Mouse (Mus musculus) kidney, adult 11 months (tissue): ENCODE results near the gene Lrriq1.
A peak's percentile ranks its signal among the peaks of the same experiment; 100 is the strongest.

Source experiments
- DNase-seq: peaks from one replicate; pipeline ENCODE4 v3.0.0; 2022

The Lrriq1 gene

GRCm38 (mm10) chr10:103235707-103236459, at the start of gene Lrriq1:
Gene Lrriq1, minus strand, starts transcription at chr10:103236322.
- peak; percentile 57 for DNase-seq

DNA sequence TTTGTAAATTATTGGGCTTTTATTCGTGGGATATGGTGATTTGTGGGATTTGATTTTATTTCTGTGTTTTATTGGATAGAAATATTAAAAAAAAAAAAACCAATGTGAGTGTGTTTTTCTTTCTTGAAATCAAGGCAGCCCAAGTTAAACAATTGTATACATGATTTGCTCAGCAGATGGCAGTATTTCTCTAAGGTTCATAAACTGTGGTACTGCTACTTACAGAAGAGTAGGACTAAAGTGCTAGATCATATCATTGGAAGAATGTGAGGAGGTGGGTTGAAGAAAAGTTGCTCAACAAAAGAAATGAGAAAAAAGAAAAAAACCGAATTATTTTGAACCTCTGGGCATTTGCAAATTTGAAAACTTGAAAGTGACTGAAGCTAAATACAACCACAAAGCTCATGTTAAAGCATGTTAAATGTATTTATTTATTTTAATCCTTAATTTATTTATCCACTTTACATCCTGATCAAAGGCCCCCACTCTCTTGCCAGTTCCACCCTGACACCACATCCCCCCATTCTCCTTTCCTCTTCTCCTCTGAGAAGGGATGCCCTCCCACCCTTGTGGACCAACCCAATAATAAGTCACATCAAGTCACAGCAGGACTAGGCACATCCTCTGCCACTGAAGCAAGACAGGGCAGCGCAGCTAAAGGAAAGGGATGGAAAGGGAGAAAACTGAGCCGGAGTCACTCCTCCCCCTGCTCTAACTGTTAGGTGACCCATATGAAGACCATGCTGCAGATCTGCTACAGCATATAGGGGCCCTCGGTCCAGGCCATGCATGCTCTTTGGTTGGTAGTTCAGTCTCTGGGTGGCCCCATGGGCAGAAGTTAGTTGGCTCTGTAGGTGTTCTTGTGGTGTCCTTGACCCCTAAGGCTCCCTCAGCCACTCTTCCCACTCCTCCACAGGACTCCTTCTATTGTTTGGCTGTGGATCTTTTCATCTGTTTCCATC, 18.0 kb upstream of the Lrriq1 start:
- no peak for DNase-seq

GRCm38 (mm10) chr10:103236460-103236772, 294 bp upstream of the Lrriq1 start:
- DNase-seq: no peak

- DNase-seq: no peak
Observed at GRCm38 (mm10) chr10:103226646-103227045, 9.5 kb downstream of the Lrriq1 start.

DNA sequence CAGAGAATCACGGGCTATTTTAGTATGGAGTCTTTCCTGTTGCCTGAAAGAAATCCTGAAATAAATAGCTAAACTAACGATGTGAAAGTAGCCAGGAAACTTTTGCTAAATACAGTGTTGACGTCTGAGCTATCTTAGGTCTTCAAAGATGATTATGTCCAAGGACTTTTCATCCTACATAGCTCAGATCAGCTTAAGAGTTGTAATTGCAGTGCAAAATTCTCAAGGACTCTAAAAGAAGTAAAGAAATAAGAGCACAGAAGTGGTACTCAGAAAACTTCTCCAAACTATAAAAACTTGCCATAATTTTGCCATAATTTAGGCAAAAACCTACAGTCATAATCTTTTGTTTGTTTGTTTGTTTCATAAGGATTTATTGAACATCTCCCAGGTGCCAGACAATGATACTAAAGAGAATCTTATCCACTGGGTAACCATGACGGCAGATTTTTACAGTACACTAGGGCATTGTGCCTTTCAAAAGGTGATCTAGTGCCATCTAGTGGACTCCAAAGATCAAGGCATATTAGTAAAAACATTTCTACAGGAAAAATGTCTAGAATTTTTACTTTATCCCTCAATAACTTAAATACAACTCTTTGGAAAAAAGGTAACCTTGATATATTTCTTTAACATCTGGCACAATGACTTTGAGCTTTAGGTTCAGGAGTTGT, 41.3 kb downstream of the Lrriq1 start:
- DNase-seq: no peak

DNA sequence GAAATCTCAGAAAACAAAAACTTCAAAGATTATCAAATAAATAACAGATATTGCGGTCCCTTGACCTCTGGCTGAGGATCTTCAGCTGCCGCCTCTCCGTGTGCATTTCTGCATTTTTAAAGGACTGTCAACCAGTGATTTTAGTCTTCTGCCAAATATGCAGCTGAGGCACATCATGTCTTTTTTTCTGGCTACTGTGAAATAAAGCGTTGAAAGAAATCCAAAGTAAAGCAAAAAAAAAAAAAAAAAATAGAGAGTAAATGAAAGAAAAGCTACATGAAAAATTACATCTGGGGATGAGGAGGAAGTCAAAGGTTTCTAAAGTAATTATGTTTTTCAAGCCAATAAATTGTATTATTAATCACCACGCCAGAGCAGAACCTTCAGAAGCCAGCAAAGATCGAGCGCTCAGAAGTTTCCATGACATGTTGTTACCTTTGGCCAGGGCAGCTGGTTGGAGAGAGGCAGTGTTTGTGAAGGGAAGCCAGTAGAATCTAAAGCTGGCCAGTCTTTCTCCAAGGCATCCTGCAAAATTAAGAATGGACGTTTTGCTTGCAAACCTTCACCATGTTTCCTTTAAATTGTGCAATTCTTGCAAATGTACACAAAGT, 90.2 kb downstream of the Lrriq1 start:
- peak; percentile 6 for DNase-seq

- no peak for DNase-seq
Observed at GRCm38 (mm10) chr10:103144927-103145768, 91.0 kb downstream of the Lrriq1 start.

- DNase-seq: no peak
Observed at GRCm38 (mm10) chr10:103142526-103142925, 93.6 kb downstream of the Lrriq1 start.

GRCm38 (mm10) chr10:103141532-103141931, 94.6 kb downstream of the Lrriq1 start:
- DNase-seq: no peak

DNA sequence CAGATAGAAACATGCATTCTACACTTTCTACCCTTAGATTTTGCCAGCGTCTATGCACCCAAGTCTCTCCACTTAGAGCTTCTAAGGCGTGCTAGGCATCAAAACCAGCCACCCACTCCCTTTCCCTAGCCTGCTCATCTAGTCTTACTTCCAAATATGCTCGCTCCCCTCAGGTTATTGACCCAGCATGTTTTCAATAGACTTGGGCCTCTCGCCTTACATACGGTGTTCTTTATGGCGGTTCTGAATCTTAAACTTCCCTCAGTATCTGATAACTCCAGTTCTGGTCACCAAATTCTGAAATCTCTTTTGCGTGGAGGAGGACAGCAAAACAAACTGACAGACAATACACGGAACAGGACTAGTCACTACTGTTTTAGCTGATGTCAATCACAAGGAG, 95.5 kb downstream of the Lrriq1 start:
- DNase-seq: no peak

- DNase-seq: no peak
Observed at GRCm38 (mm10) chr10:103114629-103115028, 121.5 kb downstream of the Lrriq1 start.

DNA sequence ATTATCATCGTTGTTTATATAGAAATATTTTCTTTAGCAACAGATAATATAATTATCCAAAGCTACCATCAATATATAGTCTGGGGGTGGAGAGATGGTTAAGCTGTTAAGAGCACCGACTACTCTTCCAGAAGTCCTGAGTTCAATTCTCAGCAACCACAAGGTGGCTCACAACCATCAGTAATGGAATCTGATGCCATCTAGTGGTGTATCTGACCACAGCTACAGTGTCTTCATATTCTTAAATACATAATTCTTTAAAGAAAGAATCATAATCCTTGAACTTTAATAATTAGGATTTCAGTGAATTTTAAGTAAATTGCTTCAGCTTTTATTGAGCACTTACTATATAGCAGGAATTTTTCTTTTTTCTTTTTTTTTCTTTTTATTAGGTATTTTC, 128.0 kb downstream of the Lrriq1 start:
- no peak for DNase-seq

DNA sequence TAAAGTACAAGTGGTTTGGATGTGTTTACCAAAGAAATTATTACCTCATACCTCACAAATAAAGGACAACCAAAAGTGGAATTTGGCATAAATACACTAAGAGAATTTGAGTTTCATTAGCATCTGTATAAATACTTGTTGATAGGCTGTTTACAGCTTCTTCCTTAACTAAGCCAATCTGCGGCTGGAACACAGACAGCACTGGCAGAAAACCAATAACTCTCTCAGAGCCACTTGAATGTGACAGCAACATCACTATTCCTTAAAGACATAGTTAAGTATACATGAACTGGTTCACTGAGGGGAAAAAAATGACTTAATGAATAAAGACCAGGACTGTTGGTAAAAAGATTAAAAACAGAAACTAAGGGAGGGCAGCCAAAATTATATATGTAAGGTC, 150.0 kb downstream of the Lrriq1 start:
- DNase-seq: no peak

DNA sequence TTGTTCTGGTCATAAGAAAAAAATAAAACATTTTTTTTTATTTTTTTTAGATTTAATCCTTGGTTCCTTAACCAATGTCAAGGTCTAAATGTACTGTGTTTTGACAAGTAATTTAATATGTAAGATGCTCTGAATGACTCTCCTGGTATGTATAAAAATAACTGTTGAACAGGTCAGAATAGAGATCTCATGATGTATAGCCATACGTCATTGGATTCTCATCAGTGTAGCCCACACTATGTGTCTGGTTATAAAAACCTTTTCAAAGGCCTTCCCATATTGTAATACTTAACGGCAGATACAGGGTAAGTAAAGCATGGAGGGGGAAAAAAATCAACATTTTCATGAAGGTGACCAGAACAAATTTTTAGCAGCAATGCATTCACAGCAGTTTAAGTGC, 186.5 kb downstream of the Lrriq1 start:
- DNase-seq: no peak

GRCm38 (mm10) chr10:103046623-103047022, 189.5 kb downstream of the Lrriq1 start:
- no peak for DNase-seq

DNA sequence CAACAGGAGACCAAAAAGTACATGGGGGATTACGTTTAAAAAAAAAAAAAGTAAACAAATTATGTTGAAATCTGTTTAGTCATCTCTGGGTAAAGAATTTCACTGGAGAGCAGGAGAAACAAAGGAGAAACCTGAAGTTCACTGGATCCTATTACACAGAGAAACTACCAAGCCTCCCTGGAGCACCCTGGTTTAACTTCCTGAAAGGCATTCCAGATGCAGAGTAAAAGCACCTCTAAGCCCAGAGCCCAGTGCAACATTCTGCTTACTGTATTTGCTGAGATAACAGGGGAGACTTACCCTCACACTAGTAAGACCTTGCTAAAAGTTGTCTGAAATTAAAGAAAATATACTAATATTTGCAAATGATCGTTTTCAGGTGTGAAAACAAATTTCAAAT, 191.1 kb downstream of the Lrriq1 start:
- no peak for DNase-seq

DNA sequence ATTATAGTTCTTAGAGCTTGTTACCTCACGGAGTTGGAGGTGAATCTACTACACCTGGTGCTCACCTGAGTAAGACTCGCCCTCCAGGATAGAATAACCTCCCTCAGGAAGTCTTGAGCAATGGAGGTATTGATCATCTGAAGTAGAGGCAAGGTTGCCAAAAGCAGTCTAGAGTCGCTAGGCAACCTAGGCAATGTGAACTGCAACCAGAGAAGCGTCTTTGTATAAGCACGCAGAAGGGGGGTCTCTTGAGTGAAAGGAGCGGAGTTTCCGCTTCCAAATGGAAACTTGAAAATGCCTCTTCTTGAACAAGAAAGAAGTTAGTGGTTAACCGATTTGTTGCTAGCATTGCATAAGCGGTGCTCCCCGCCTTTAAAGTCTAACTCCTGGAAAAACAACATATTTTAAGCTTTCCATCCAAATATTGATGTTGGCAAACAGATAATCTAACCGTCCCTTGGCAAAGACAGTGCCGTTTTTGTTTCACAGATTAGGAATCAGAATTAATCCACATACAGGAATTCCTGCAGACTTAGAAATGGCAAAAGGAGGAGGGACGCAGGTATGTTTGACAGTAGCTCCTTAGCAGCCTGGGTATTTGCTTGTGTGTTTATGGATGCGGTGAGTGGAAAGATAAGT, 201.0 kb downstream of the Lrriq1 start:
- DNase-seq: no peak

DNA sequence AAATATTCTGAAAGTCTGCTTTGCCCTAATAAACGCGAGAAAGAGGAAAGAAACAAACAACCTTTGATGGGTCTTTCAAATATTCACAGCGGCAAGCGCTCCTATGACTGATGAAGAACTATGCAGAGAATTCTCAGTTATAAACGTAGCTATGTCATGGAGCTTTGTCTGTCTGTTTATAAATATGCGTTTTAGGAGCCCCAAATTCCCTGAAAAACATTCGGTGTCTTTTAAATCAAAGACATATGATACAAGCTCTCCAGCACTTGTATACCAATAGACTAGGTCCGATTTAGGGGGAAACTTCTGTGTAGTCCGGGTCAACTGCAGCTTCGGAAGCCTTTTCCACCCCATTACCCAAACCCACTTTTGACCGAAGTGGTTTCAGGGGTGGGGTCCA, 205.2 kb downstream of the Lrriq1 start:
- no peak for DNase-seq

DNA sequence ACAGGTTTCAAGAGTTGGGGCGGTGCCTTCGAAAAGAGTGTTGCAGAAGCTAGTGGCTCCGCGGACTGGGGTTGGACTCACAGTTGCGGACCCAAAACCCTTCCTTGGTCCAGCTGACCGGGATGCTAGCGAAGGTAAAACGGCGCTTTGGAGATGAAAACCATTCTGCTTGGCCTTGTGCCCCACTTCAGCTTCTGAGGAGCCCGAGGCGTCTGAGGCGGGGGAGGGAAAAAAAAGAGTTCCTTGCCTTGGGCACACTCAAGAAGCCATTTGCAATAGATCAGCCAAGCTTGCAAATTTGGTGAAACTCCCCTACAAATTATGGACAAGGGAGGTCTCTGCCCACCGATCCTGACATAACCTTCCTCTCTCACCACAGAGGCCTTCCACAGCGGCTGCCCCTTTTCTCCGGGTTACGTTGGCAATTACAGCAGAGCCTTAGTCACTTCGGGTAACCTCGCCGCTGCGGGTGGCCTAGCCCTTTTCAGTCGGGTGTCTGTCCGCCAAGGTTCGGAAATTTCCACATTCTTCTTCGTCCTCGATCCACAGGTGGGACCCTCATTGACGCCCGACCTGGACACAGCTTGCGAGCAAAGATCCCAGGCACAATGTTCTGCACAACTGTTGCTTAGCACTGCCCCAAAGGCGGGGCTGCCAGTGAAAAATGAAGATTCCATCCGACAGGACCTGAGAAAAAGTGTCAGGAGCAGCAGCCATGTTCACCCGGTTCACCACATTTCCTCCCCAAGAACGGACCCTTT, 206.2 kb downstream of the Lrriq1 start, which contains the start of gene Alx1:
Alx1 (minus strand) TSS at position 486 of the 761 bp plus-strand sequence.
- DNase-seq: no peak

- no peak for DNase-seq
Observed at GRCm38 (mm10) chr10:103029132-103029729, 206.9 kb downstream of the Lrriq1 start.
